Mouse (Mus musculus): Measurements from ENCODE around the gene Vmn1r29. TPM values are rescaled to one million over a fixed set of nuclear protein-coding genes. Genes with fewer than 3 reads are reported as not detected.

Gene Vmn1r29
- total RNA-seq, 1 experiment, result not detected

Other genes with a start within 250 kb of the Vmn1r29 start
- gene Vmn1r27, start 82.7 kb upstream of the Vmn1r29 start, total RNA-seq (2012; rRNA removed), result not detected in 2 replicates
- not detected in 2 replicates for gene Vmn1r28, start 39.5 kb upstream of the Vmn1r29 start, total RNA-seq (2012; rRNA removed)
- gene Vmn1r30, start 141.8 kb downstream of the Vmn1r29 start, total RNA-seq (2012; rRNA removed), result not detected in 2 replicates
- gene Vmn1r31, start 173.8 kb downstream of the Vmn1r29 start, total RNA-seq (2012; rRNA removed), result not detected in 2 replicates